Mouse (Mus musculus): ENCODE measurements at regions not wholly inside any gene's neighbourhood (a gene's known extent, or its start where the extent isn't known, plus 50 kb on each side); places are given as distances from the start of the nearest gene placed in this dataset.

DNA sequence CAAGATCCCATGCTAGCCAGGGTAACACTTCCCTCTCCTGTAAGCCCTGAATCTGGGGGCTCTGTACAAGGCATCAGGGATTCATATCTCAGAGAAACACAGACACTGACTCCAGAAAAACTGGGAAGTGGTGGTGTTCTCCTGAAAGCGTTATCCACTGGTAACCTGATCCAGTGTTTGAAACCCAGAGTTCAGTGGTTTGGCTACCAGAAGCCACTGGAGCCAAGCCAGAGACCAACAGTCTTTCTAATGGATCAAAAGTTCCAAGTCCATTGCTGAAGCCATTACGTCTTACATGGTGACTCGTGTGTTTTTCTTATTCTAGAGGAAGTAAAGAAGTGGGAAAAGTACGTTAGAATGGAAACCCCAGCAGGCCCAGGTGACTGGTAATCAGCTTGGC is 125.6 kb downstream of the Dad1 start:
- in situ Hi-C loops (cut with MboI; ENCODE audit: low sequenced_read_pairs in 2 of 2, unreplicated experiment in 2 of 2): no loop called here

DNA sequence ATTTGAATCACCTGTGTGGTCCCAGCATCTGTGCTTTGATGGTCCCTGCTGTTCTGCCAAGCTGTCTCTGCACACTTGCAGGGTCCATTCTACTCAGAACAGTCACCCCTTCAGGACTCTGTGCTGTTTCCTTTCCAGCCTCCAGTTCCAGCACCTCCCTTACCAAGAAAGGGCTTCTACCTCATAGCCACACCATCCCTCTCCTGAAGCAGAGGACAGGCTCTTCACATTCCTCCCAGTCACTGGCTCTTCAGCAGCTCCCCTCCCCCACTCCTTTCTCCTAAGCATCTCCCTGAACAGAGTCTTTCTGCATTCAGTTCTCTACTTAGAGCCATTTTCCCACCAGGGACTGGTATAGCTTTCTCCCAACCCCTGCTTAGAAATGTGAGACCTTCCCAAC is 128.4 kb downstream of the Dad1 start:
- H3K9me3 ChIP-seq (ENCODE audit: control insufficient read depth, insufficient read depth, low read depth, low read length): no peaks in the 10 kb centered on the region
- H3K9ac ChIP-seq (ENCODE audit: insufficient read depth, low read depth, low read length, poor library complexity, severe bottlenecking): no peak overlapping the region
- no peak overlapping the region for H3K4me3 ChIP-seq (ENCODE audit: insufficient read depth in 1 of 2, low read depth in 1 of 2, low read length in 2 of 2, poor library complexity in 1 of 2, severe bottlenecking in 1 of 2)
- TF ChIP-seq ZC3H11A (IDR thresholded peaks at IDR 0.05; ENCODE audit: borderline replicate concordance, low read depth, low read length) (no peak), MAFK (IDR thresholded peaks at IDR 0.05; ENCODE audit: insufficient read depth, low read depth, low read length) (no peak)
- in situ Hi-C loops (cut with MboI; ENCODE audit: low sequenced_read_pairs in 2 of 2, unreplicated experiment in 2 of 2): no loop called here
- no peaks in the 10 kb centered on the region for H3K4me1 ChIP-seq (ENCODE audit: control insufficient read depth in 2 of 2, insufficient read depth in 2 of 2, low read length in 2 of 2, poor library complexity in 1 of 2)
- H3K27ac ChIP-seq (ENCODE audit: insufficient read depth, low read depth, low read length, poor library complexity, severe bottlenecking): no peak overlapping the region
- DNase-seq (ENCODE audit: low read depth, low spot score): no peak
- H3K36me3 ChIP-seq (ENCODE audit: control insufficient read depth, insufficient read depth, low read length, poor library complexity, severe bottlenecking): no peaks in the 10 kb centered on the region

More for the DNA sequence above, 125.6 kb downstream of the Dad1 start:
- Histone ChIP-seq H3K4me1 (ENCODE audit: control insufficient read depth in 2 of 2, insufficient read depth in 2 of 2, low read length in 2 of 2, poor library complexity in 1 of 2) (no peaks in the 10 kb centered on the region), H3K9ac (ENCODE audit: insufficient read depth, low read depth, low read length, poor library complexity, severe bottlenecking) (no peak overlapping the region), H3K36me3 (ENCODE audit: control insufficient read depth, insufficient read depth, low read length, poor library complexity, severe bottlenecking) (no peaks in the 10 kb centered on the region), H3K9me3 (ENCODE audit: control insufficient read depth, insufficient read depth, low read depth, low read length) (no peaks in the 10 kb centered on the region), H3K27ac (ENCODE audit: insufficient read depth, low read depth, low read length, poor library complexity, severe bottlenecking) (no peak overlapping the region), H3K4me3 (ENCODE audit: insufficient read depth in 1 of 2, low read depth in 1 of 2, low read length in 2 of 2, poor library complexity in 1 of 2, severe bottlenecking in 1 of 2) (no peak overlapping the region)
- DNase-seq (ENCODE audit: low read depth, low spot score): no peak
- no peak for TF ChIP-seq MAFK (IDR thresholded peaks at IDR 0.05; ENCODE audit: insufficient read depth, low read depth, low read length)
- TF ChIP-seq ZNF384 (IDR thresholded peaks at IDR 0.05; ENCODE audit: low read depth, low read length): no peak
- no peak for TF ChIP-seq CHD2 (IDR thresholded peaks at IDR 0.05; ENCODE audit: low read depth, low read length)
- no peak for TF ChIP-seq ZC3H11A (IDR thresholded peaks at IDR 0.05; ENCODE audit: borderline replicate concordance, low read depth, low read length)
- no peak for TF ChIP-seq HCFC1 (IDR thresholded peaks at IDR 0.05; ENCODE audit: borderline replicate concordance, insufficient read depth, low read length)

DNA sequence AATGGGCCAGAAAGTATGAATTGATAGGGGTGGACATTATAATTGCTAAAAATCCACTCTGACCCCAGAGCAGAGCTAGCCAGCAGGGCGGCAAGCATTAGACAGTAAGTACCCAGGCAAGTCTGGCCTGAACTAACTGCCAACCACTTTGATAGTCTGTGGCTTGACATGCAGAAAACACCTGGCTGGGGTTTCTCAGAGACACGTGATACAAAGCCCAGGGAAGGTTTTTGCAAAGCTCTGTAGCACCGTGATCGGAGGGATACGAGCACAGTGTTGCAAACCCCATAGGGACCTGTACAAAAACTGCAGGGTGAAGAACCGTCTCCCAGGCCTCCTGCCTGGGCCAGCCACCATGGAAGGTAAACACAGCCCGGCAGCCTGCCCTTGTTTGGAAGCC is 131.9 kb downstream of the Dad1 start:
- no peaks in the 10 kb centered on the region for H3K9me3 ChIP-seq (ENCODE audit: control insufficient read depth, insufficient read depth, low read depth, low read length)
- in situ Hi-C loops (cut with MboI; ENCODE audit: low sequenced_read_pairs in 2 of 2, unreplicated experiment in 2 of 2): no loop called here

DNA sequence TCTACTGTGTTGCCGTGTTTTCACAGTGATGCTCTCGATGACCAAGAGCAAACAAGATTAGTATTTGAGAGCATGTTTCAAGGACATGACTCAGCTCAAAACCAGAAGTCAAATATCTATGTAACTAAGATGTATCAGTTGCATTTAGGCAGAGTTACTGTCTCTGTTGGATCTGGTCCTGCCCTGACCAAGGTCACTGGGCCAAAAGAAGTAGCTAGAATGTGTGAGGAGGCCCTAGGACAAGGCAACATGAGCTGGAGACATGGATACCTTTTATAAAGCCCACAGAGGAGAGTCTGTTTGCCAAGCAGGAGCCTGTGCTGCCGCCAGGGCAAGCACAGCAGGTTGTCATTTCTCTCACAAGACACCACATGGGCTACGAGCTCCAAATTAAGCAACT is 132.6 kb downstream of the Dad1 start:
- H3K4me3 ChIP-seq (ENCODE audit: insufficient read depth in 1 of 2, low read depth in 1 of 2, low read length in 2 of 2, poor library complexity in 1 of 2, severe bottlenecking in 1 of 2): no peak overlapping the region
- DNase-seq (ENCODE audit: low read depth, low spot score): no peak
- TF ChIP-seq ZC3H11A (IDR thresholded peaks at IDR 0.05; ENCODE audit: borderline replicate concordance, low read depth, low read length): no peak
- no peak for TF ChIP-seq MAFK (IDR thresholded peaks at IDR 0.05; ENCODE audit: insufficient read depth, low read depth, low read length)
- no peak for TF ChIP-seq HCFC1 (IDR thresholded peaks at IDR 0.05; ENCODE audit: borderline replicate concordance, insufficient read depth, low read length)
- TF ChIP-seq ZNF384 (IDR thresholded peaks at IDR 0.05; ENCODE audit: low read depth, low read length): no peak
- TF ChIP-seq CHD2 (IDR thresholded peaks at IDR 0.05; ENCODE audit: low read depth, low read length): no peak
- no peaks in the 10 kb centered on the region for H3K36me3 ChIP-seq (ENCODE audit: control insufficient read depth, insufficient read depth, low read length, poor library complexity, severe bottlenecking)
- no peaks in the 10 kb centered on the region for H3K9me3 ChIP-seq (ENCODE audit: control insufficient read depth, insufficient read depth, low read depth, low read length)
- in situ Hi-C loops (cut with MboI; ENCODE audit: low sequenced_read_pairs in 2 of 2, unreplicated experiment in 2 of 2): no loop called here
- H3K27ac ChIP-seq (ENCODE audit: insufficient read depth, low read depth, low read length, poor library complexity, severe bottlenecking): no peak overlapping the region
- no peaks in the 10 kb centered on the region for H3K4me1 ChIP-seq (ENCODE audit: control insufficient read depth in 2 of 2, insufficient read depth in 2 of 2, low read length in 2 of 2, poor library complexity in 1 of 2)
- H3K9ac ChIP-seq (ENCODE audit: insufficient read depth, low read depth, low read length, poor library complexity, severe bottlenecking): no peak overlapping the region

More for the DNA sequence above, 131.9 kb downstream of the Dad1 start:
- Histone ChIP-seq H3K4me1 (ENCODE audit: control insufficient read depth in 2 of 2, insufficient read depth in 2 of 2, low read length in 2 of 2, poor library complexity in 1 of 2) (no peaks in the 10 kb centered on the region), H3K27ac (ENCODE audit: insufficient read depth, low read depth, low read length, poor library complexity, severe bottlenecking) (no peak overlapping the region), H3K4me3 (ENCODE audit: insufficient read depth in 1 of 2, low read depth in 1 of 2, low read length in 2 of 2, poor library complexity in 1 of 2, severe bottlenecking in 1 of 2) (no peak overlapping the region), H3K36me3 (ENCODE audit: control insufficient read depth, insufficient read depth, low read length, poor library complexity, severe bottlenecking) (no peaks in the 10 kb centered on the region), H3K9ac (ENCODE audit: insufficient read depth, low read depth, low read length, poor library complexity, severe bottlenecking) (no peak overlapping the region)
- no peak for DNase-seq (ENCODE audit: low read depth, low spot score)
- TF ChIP-seq ZC3H11A (IDR thresholded peaks at IDR 0.05; ENCODE audit: borderline replicate concordance, low read depth, low read length) (no peak), ZNF384 (IDR thresholded peaks at IDR 0.05; ENCODE audit: low read depth, low read length) (no peak), HCFC1 (IDR thresholded peaks at IDR 0.05; ENCODE audit: borderline replicate concordance, insufficient read depth, low read length) (no peak), MAFK (IDR thresholded peaks at IDR 0.05; ENCODE audit: insufficient read depth, low read depth, low read length) (no peak), CHD2 (IDR thresholded peaks at IDR 0.05; ENCODE audit: low read depth, low read length) (no peak)

DNA sequence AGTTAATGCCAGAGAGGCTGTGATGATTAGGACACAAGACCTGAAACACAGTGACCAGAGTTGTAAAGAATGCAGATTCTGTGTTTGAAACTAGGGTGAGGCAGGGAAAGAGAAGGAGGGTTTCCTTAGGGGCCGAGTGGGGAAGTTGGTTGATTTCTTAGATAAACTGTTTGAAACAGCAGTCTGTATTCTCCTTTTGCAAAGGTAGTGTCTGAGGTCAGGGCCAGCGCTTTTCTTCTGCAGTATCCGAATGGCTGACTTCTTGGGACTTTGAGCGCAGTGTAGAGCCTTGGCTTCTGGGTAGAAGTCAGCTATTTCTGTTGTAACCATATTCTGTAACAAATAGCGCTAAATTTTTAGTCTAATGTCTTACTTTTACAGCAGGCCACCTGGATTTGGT is 133.7 kb downstream of the Dad1 start:
- TF ChIP-seq ZC3H11A (IDR thresholded peaks at IDR 0.05; ENCODE audit: borderline replicate concordance, low read depth, low read length): no peak
- no peak for TF ChIP-seq HCFC1 (IDR thresholded peaks at IDR 0.05; ENCODE audit: borderline replicate concordance, insufficient read depth, low read length)
- TF ChIP-seq ZNF384 (IDR thresholded peaks at IDR 0.05; ENCODE audit: low read depth, low read length): no peak
- TF ChIP-seq CHD2 (IDR thresholded peaks at IDR 0.05; ENCODE audit: low read depth, low read length): no peak
- TF ChIP-seq MAFK (IDR thresholded peaks at IDR 0.05; ENCODE audit: insufficient read depth, low read depth, low read length): no peak
- DNase-seq (ENCODE audit: low read depth, low spot score): no peak
- in situ Hi-C loops (cut with MboI; ENCODE audit: low sequenced_read_pairs in 2 of 2, unreplicated experiment in 2 of 2): no loop called here

More for the DNA sequence above, 133.7 kb downstream of the Dad1 start:
- H3K4me1 ChIP-seq (ENCODE audit: control insufficient read depth in 2 of 2, insufficient read depth in 2 of 2, low read length in 2 of 2, poor library complexity in 1 of 2): no peaks in the 10 kb centered on the region
- no peak overlapping the region for H3K9ac ChIP-seq (ENCODE audit: insufficient read depth, low read depth, low read length, poor library complexity, severe bottlenecking)
- no peaks in the 10 kb centered on the region for H3K36me3 ChIP-seq (ENCODE audit: control insufficient read depth, insufficient read depth, low read length, poor library complexity, severe bottlenecking)
- H3K27ac ChIP-seq (ENCODE audit: insufficient read depth, low read depth, low read length, poor library complexity, severe bottlenecking): no peak overlapping the region
- no peaks in the 10 kb centered on the region for H3K9me3 ChIP-seq (ENCODE audit: control insufficient read depth, insufficient read depth, low read depth, low read length)
- no peak overlapping the region for H3K4me3 ChIP-seq (ENCODE audit: insufficient read depth in 1 of 2, low read depth in 1 of 2, low read length in 2 of 2, poor library complexity in 1 of 2, severe bottlenecking in 1 of 2)

All from ES-E14 (cell line).